Mouse (Mus musculus) hindbrain, embryonic 11.5 days (tissue): ENCODE data around the gene Tesc. TPM values are rescaled to one million over a fixed set of nuclear protein-coding genes. Genes with fewer than 3 reads are reported as not detected.

Experiments
- ATAC-seq: fragments of 200-750 bp; cut with Nextera tagmentation; 2 replicates; pipeline ENCODE4 v1.8.0; 2017; ENCODE audit warnings: mild to moderate bottlenecking, moderate TSS enrichment, moderate library complexity; ENCODE audit not compliant: low FRiP score
- DNase-seq: peaks from one replicate; pipeline ENCODE4 v3.0.0-alpha.2; 2015; ENCODE audit warnings: low spot score
- H3K27ac ChIP-seq: fragments of 300-500 bp; sonication (generic); 2 replicates; pipeline ENCODE4 v1.5.1; 2014; ENCODE audit warnings: mild to moderate bottlenecking, low read depth, low read length
- H3K27me3 ChIP-seq: fragments of 300-500 bp; sonication (generic); 2 replicates; pipeline ENCODE4 v1.6.1; 2014; ENCODE audit warnings: mild to moderate bottlenecking, low read length, moderate library complexity, mixed read lengths; ENCODE audit not compliant: control insufficient read depth, insufficient read depth
- H3K36me3 ChIP-seq: fragments of 300-500 bp; sonication (generic); 2 replicates; pipeline ENCODE4 v1.6.1; 2014; ENCODE audit warnings: mild to moderate bottlenecking, low read length, moderate library complexity, mixed read lengths; ENCODE audit not compliant: control insufficient read depth, insufficient read depth
- H3K4me1 ChIP-seq: fragments of 300-500 bp; sonication (generic); replicated peaks from 2 replicates; pipeline ENCODE4 v1.6.1; 2014; ENCODE audit warnings: low read length, mixed read lengths; ENCODE audit not compliant: control insufficient read depth, insufficient read depth
- H3K4me2 ChIP-seq: fragments of 300-500 bp; sonication (generic); replicated peaks from 2 replicates; pipeline ENCODE4 v1.6.1; 2014; ENCODE audit warnings: mild to moderate bottlenecking, low read depth, low read length
- H3K4me3 ChIP-seq: fragments of 300-500 bp; sonication (generic); 2 replicates; pipeline ENCODE4 v1.5.1; 2014; ENCODE audit warnings: low read depth, low read length
- H3K9ac ChIP-seq: fragments of 300-500 bp; sonication (generic); 2 replicates; pipeline ENCODE4 v1.6.1; 2014; ENCODE audit warnings: low read depth, low read length
- H3K9me3 ChIP-seq: fragments of 300-500 bp; sonication (generic); 2 replicates; pipeline ENCODE4 v1.6.1; 2016; ENCODE audit warnings: low read length; ENCODE audit not compliant: control insufficient read depth
- WGBS: fragments of 180-500 bp; shearing (Covaris S2); extraction: QIAGEN DNeasy Blood & Tissue Kit; methylation state at CpG from one replicate; pipeline ENCODE4 v1.1.7; 2014; 5-methylcytosine and 5-hydroxymethylcytosine counted together
- polyA plus RNA-seq: library from polyadenylated mRNA; unstranded; fragments of >200 nt; fragmentation: Nextera tagmentation; extraction: Ambion mirVana; gene quantifications from 2 replicates; pipeline ENCODE4 v1.2.1, GENCODE M21; 2014

The Tesc gene
- polyA plus RNA-seq, 1 experiment from 2014 or later, result 0.63 TPM

GRCm38 (mm10) chr5:118023053-118023452, 4.5 kb upstream of the Tesc start:
- Histone ChIP-seq H3K36me3 (no peaks in the 10 kb centered on the region), H3K4me3 (no peak overlapping the region), H3K27me3 (peaks cover 26% of the 10 kb centered on the region), H3K9ac (no peak overlapping the region), H3K27ac (no peak overlapping the region), H3K4me2 (no peak overlapping the region), H3K9me3 (no peaks in the 10 kb centered on the region), H3K4me1 (peaks cover 8% of the 10 kb centered on the region)
- 76% methylated on average over 3 of the region's 3 CpGs for WGBS
- no peak for ATAC-seq
- no peak for DNase-seq

GRCm38 (mm10) chr5:118025880-118026279, 1.7 kb upstream of the Tesc start:
- H3K36me3 ChIP-seq, result no peaks in the 10 kb centered on the region
- WGBS, result 1% methylated on average over 12 of the region's 12 CpGs
- no peaks in the 10 kb centered on the region for H3K9me3 ChIP-seq
- ATAC-seq (no peak), DNase-seq (no peak)
- H3K4me1 ChIP-seq, result peaks cover 14% of the 10 kb centered on the region
- no peak overlapping the region; the same call in 1 of the 2 replicates for H3K9ac ChIP-seq
- H3K4me3 ChIP-seq, result no peak overlapping the region
- H3K27ac ChIP-seq, result no peak overlapping the region
- peaks cover 48% of the 10 kb centered on the region for H3K27me3 ChIP-seq
- H3K4me2 ChIP-seq, result no peak overlapping the region

DNA sequence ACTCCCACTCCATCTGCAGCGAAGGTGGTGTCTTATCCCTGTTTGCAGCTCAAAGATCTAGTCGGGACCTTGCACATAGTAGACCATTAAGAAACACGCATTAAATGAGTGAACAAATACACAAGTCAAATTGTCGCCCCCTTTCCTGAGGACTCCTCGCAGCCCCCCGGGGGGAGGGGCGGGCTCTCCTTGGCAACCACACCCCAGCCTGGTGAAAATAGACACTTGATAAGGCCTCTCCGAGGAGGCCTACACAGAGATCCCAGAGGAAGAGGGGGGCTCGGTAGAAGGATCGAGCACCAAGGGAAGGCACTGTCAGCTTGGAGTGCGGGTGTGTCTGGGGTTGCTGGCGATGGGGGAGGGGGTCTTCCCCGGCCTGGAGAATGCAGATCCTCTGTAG, 1.2 kb upstream of the Tesc start:
- Histone ChIP-seq H3K36me3 (no peaks in the 10 kb centered on the region), H3K27ac (no peak overlapping the region), H3K27me3 (peaks cover 48% of the 10 kb centered on the region), H3K4me1 (peaks cover 14% of the 10 kb centered on the region), H3K9me3 (no peaks in the 10 kb centered on the region), H3K4me3 (no peak overlapping the region), H3K4me2 (no peak overlapping the region), H3K9ac (no peak overlapping the region)
- ATAC-seq (no peak), DNase-seq (peak; percentile 37)
- WGBS, result under 1% methylated on average over 13 of the region's 13 CpGs

GRCm38 (mm10) chr5:118027101-118027697, 344 bp upstream of the Tesc start:
- WGBS, result under 1% methylated on average over 38 of the region's 39 CpGs
- peak overlapping the region; percentile 63 for H3K4me3 ChIP-seq
- H3K4me1 ChIP-seq, result peaks cover 14% of the 10 kb centered on the region
- H3K27me3 ChIP-seq, result peaks cover 48% of the 10 kb centered on the region
- H3K36me3 ChIP-seq, result no peaks in the 10 kb centered on the region
- no peak overlapping the region for H3K9ac ChIP-seq
- ATAC-seq, result no peak
- DNase-seq, result peak; percentile 48
- no peaks in the 10 kb centered on the region for H3K9me3 ChIP-seq
- peak overlapping the region; percentile 99 for H3K4me2 ChIP-seq
- no peak overlapping the region for H3K27ac ChIP-seq

DNA sequence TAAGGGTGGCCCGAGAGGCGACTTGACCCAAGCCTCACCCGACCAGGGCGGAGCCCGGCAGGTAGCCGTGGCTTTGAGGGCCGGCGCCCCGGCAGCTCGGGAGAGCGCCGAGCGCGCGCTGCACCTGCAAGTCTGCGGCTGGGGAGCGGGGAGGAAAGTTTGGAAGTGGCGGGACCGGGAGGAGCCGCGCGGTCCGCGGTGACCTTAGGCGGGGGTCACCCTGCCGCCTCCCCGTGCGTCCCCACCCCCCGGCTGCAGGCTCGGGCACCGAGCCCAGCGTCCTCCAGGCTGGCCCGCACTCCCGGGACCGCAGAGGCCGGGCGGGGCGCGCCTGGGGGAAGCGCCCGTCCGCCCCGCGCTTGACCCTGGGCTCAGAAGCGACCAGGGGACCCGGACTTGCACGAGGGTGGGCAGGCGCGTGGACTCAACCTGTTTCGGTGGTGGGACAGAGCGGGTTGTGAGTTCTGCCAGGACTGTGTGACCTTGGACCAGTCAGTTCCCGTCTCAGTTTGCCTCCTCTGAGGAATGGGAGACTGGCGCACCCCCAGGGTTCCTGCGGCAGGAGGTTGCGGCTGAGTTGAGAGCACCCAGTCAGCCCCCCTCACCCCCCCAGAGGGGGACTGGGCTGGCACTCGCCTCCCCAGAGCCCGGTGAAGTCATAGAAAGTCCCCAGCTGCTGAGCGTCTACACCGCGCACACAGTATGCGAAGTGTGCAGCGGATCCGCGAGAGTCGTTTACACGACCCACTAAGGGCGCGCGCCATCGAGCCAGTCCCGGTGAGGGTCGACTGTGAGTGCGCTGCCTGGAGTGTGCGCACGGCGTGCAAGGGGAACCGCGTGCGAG, 870 bp downstream of the Tesc start:
- Histone ChIP-seq H3K27me3 (peaks cover 48% of the 10 kb centered on the region), H3K9ac (no peak overlapping the region), H3K27ac (no peak overlapping the region), H3K9me3 (no peaks in the 10 kb centered on the region), H3K36me3 (no peaks in the 10 kb centered on the region), H3K4me2 (peak overlapping the region; percentile 99), H3K4me3 (peak overlapping the region; percentile 63), H3K4me1 (peaks cover 14% of the 10 kb centered on the region)
- DNase-seq, result peak; percentile 47
- ATAC-seq, result no peak
- WGBS, result 1% methylated on average over 71 of the region's 79 CpGs

GRCm38 (mm10) chr5:118029035-118029408, 1.5 kb downstream of the Tesc start:
- Histone ChIP-seq H3K36me3 (no peaks in the 10 kb centered on the region), H3K4me2 (peak overlapping the region; percentile 99), H3K27me3 (peaks cover 48% of the 10 kb centered on the region), H3K9ac (no peak overlapping the region), H3K9me3 (no peaks in the 10 kb centered on the region), H3K4me1 (peaks cover 14% of the 10 kb centered on the region), H3K4me3 (peak overlapping the region; percentile 63), H3K27ac (no peak overlapping the region)
- no peak for ATAC-seq
- peak; percentile 35 for DNase-seq
- WGBS, result 8% methylated on average over 12 of the region's 12 CpGs

GRCm38 (mm10) chr5:118029420-118029819, 1.9 kb downstream of the Tesc start:
- Histone ChIP-seq H3K36me3 (no peaks in the 10 kb centered on the region), H3K27ac (no peak overlapping the region), H3K4me1 (peaks cover 14% of the 10 kb centered on the region), H3K27me3 (peaks cover 48% of the 10 kb centered on the region), H3K9ac (no peak overlapping the region), H3K4me3 (peak overlapping the region; percentile 63), H3K9me3 (no peaks in the 10 kb centered on the region), H3K4me2 (peak overlapping the region; percentile 99)
- 2% methylated on average over 10 of the region's 10 CpGs for WGBS
- DNase-seq (peak; percentile 41), ATAC-seq (no peak)

DNA sequence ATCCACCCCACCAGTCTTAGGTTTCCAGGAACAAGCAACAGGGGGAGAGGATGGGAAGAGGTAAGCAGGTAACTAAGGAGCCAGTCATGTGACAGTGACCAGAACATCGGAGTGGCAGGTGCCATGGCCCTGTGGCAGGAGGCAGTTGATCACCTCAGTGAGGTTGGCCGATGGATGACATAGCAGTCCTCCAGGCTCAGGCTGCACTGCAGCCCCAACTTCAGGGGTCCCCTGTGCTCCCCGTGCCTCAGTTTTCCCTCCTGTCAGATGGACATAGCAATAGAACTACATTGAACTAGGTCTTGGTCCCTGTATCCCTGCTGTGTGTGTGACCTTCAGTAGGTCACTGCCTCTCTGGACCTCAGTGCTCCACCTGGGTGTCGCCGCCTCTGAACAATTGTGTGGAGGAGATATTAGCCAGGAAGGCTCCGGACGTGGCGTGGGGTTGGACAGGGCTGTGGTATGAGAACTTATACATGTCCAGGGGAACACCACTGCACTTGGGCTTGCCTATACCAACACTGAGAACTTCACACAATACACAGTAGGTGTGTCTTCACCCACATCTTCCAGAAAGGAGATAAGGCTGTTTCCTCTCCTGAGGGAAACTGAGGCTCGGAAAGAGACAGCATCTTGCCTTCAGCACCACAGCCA, 2.6 kb downstream of the Tesc start:
- H3K9ac ChIP-seq, result no peak overlapping the region
- H3K4me1 ChIP-seq, result peaks cover 14% of the 10 kb centered on the region
- no peaks in the 10 kb centered on the region for H3K36me3 ChIP-seq
- H3K4me3 ChIP-seq, result no peak overlapping the region
- no peak for DNase-seq
- ATAC-seq, result no peak
- no peaks in the 10 kb centered on the region for H3K9me3 ChIP-seq
- H3K4me2 ChIP-seq, result no peak overlapping the region
- H3K27ac ChIP-seq, result no peak overlapping the region
- WGBS, result 88% methylated on average over 9 of the region's 9 CpGs
- H3K27me3 ChIP-seq, result peaks cover 48% of the 10 kb centered on the region
